Mouse (Mus musculus): ENCODE measurements around the gene Gal3st4.

GRCm38 (mm10) chr5:138272409-138272923 lies at the start of gene Gal3st4:
- no peak for TF ChIP-seq CTCF (IDR thresholded peaks at IDR 0.05; ENCODE audit: low read depth, low read length)
- no peak for TF ChIP-seq POLR2A (IDR thresholded peaks at IDR 0.05; ENCODE audit: extremely low read depth, insufficient read depth, low read length)

Measured in liver, adult 2 months (tissue).